Mouse (Mus musculus) forelimb bud, embryonic 11.5 days (tissue): ENCODE results near the gene Gsn.

ENCODE experiments used
- DNase-seq: peaks from one replicate; pipeline ENCODE4 v3.0.0-alpha.2; 2012; ENCODE audit warnings: low read depth, low spot score

The Gsn gene

DNA sequence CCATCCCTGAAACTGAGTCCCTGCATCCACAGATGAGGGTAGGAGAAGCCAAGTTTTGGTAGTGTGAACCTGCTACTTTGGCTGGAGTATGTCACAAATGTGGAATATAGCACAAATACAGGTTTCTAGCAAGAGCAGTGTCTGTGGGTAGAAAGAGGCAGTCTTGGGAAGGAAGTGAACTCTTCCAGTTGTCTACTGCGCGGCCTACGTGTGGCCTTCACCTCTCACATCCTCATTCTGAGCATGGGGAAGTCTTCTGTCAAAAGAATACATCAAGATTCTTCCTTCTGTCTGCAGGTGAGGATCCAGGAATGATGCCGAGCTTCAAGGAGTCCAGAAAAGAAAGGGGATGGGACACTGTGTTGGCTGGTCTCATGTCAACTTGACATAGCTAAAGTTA, 2.4 kb upstream of the Gsn start:
- no peak for DNase-seq

DNA sequence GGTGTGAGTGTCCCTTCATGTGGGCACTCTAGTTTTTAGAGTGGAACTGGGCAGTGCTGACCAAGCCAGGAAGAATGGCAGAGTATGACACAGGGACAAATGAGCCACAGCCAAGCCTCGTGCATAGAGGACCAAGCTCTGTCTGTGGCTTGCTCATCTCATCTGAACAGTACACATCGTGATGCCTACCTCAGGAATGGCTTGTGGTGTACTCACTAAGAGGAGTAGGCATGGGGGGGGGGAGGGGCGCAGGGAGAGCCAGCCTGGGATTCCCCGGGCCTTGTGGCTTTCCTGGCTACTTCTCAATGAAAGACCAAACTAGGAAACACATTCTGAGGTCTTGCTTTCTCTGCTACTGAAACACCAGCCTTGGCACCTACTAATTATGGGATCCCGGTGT, 1.2 kb upstream of the Gsn start:
- DNase-seq = no peak

DNA sequence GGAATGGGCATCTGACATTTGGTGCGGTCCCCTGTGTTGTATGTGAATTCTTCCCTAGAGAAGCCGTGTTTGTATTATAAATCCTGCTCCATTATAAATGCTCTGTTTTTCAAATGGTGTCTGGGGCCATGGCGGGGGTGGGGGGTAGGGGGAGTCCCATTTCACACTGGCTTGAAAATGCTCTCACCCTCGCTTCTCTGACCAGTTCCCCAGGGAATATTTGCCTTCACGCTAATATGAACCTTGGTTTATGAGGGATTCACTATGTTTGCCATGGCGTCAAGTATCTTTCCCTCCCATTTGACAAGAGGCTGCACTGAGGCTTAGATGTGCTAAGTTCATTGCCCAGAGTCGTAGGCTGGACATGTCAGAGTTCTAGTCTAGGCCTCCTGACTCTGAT, 718 bp upstream of the Gsn start:
- DNase-seq = no peak

DNA sequence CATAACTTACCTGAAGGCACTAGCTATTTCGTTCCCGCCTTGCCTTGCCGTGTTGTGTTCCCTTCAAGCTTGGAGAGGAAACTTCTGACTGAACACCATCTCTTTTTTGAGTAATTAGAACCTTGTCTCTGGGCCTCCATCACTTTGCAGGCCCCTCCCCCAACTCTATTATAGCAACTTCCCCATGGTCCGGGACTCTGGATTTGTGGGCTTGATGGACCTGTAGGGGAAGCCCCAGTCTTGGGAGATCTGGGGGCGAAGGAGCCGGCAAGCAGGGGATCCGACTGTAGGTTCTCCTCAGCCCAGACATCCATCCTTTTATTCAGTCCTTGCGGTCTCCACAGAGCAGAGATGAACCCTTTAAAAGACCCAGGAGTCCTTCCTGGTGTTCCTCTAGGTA, 752 bp downstream of the Gsn start:
- DNase-seq = no peak

DNA sequence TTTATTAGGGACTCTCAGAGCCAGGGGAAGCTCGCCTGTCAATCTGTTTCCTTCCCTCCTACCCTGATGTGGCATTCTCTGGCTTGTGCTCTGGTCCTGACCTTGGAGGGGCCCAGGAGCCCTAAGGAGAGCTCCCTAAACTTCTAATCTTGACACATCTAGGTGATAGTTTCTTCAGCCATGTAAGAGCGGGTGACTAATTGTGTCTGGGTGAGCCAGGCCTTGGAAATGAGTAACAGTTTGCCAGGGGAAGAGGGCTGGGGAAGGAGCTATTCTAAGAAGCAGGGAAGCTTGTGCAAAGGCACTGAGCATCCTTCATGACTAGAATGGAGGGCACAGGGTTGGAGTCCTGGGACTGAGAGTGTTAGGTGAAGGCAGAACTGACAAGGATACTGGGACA, 1.7 kb downstream of the Gsn start:
- DNase-seq = no peak

DNA sequence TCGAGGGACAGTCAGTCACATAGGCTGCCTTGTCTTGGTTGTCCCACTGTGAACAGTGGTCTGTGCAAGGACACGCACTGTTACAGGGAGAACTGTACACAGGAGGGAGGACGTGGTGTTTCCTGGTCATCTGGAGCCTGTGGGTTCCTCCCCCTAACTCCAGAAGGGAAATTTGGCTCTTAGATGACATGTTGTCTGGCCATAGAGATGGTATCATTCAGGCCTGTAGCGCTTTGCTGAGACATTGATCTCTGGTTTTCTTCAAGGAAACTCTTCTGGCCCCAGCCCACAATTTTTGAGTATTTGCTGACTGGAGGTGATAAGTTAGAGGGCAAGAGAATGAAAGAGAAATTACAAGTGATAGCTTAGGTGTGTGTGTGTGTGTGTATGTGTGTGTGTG, 2.4 kb downstream of the Gsn start:
- no peak for DNase-seq

DNA sequence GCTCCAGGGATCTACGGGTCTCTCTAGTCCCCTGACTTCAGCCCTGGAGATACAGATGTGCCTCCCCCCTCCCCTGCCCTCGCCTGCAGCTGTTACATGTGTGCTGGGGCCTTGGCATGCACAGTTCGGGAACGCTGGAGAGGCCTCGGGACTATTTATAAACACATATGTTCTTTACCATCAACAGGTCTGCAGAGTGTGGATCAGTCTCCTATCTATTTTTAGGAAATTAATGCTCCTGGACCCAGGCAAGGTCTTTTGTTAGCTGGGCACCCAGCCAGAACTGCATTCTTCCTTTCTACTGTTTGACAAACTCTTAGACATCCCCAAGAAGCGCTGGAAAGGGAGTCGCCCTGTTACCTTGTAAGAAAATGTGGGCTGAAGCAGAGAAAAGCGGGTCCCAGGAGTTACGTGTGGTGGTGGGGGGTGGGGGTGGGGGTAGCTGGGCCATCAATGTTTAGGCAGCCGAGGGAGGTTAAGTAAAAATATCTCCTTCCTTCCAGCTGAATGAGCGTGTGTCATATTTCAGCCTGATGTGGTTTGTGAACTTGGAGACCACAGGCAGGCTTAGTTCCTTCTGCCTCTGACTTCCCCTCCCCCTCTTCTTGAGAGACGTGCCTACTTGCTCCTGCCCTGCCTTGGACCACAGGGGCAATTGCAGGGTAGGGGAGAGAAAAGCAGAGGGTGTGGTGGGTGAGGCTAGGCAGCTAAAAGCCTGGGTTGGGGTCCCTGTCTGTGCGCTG, 3.3 kb downstream of the Gsn start:
- DNase-seq = no peak

DNA sequence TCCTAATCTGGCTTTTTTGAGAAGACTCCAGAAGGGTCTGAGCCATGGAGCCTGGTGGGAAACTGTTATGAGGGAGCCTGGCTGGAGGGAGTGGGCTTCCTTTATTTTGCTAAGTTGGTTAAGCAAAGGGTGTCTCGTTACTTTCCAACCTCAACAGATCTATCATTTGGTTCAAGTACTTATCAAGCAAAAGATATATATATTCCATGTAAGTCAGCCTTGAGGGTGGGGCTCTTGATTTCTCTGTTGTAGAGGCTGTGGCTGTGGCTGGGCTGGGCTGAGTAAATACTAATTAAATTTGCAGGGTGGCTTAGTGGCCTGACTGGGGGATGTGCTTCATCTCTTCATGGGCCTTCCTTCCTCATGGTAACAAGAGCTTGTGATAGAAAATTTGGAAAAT, 4.1 kb downstream of the Gsn start:
- DNase-seq = no peak

DNA sequence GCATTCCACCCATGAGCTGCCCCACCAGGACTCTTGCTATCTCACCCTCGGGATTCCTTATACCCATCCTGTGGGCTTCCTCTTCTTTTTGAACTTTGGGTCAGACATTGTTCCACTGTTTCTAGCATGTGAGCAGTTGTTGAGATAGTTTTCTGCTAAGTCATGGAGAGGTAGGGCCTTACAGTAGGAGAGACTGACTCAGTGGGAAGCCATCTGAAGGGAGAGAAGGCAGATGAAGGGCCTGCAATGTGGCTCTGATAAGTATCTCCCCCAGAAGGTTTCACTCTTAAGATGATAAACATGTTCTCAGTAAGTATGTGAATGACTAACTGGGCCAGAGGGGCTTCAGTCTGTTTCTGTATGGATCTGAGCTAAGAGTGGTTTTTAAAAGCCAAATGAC, 7.9 kb downstream of the Gsn start:
- DNase-seq = no peak

DNA sequence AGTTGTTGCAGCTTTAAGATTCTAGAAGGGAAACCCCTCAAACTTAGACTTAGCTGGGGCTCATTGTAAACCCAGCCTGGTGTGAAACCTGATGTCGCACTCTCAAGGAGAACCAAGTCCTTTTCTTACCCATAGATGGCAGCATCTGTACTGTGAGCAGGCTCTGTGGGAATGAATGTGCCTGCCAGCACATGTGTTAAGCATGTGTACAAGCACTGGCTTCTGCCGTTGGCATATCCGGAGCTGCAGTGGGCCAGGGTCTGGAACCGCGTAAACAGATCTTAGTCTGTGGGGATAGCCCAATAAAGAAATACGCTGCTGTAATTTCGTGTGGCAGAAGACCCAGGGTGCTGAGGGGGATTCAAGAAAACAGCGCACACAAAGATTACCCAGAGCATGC, 9.1 kb downstream of the Gsn start:
- peak; percentile 87 for DNase-seq

DNA sequence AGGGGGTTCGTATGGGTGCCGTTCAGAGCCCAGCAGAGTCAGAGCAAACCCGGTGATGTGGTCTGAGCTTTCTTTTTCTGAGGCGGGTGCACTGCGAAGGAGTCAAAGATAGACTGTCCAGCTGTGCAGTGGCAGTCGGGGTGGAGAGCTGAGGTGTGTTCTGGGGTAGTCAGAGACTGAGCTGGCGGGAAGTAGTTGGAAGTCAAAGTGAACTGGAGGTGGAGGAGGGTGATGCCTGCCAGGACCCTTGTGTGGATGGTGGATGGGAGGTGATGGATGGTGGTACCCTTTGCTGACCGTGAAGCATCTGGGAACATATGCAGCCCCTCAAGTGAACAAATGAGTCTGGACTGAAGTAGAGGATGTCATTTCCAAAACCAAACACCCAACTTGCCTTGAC, 9.6 kb downstream of the Gsn start:
- DNase-seq = no peak

DNA sequence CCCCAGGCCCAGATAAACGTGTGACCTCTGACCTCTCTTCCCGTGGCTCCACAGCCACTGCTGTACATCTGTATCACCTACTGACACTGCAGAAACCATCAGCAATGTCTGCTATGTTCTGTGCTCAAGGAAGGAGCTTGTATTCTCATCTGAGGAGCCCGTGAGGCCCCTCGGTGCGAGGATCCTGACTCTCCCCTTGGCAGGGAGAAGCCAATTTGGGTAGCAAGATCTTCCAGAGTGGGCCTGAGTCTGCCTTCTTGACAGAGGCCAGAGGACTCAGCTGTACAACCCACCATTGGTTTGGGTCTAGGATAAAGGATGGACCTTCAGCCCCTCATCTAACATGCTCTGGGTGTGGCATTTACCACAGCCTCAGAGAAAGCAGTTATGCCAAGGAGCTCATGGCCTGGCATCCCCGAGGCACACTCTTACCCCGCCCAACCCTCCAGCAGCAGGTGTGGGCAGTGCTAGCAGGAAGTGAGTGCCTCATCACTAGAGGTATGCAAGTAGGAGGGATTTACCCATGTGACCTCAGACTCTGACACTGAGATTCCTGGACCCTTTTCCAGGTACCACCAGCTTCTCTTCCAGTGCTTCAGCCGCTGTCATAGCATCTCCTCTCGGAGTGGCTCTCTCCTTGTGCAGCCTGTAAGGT, 10.2 kb downstream of the Gsn start:
- DNase-seq = no peak

DNA sequence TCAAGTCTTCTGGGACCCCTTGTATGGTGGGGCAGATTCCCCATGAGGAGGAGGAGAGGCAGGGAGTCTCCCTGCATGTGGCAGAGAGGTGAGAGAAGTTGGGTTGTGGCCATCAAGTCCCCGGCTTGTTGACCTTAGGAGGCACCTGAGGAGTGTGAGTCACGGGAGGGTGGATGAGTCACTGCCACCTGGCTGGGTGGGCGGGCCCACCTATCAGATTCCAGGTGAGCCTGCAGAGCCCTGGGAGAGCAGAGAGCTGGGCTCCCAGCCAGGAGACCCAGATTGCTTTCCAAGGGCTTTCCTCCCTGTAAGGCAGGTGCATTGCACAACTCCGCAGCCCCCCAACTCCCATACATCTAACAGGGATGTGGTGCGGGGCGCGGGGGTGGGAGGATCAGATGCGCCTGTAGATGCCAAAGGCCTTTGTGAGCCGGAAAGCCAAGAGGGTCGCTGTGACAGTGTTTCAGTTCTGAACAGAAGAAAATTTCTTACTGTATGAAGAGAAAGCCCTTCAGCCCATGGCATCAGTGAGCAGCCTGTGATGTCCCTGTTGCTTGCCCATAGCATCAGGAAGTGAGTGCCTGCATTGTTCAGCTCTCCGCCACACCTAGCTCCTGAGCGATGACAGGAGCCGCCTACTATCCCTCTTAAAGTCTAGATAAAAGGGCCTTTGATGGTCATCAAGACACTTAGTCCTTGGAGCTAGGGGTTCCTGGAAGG, 11.1 kb downstream of the Gsn start:
- no peak for DNase-seq

DNA sequence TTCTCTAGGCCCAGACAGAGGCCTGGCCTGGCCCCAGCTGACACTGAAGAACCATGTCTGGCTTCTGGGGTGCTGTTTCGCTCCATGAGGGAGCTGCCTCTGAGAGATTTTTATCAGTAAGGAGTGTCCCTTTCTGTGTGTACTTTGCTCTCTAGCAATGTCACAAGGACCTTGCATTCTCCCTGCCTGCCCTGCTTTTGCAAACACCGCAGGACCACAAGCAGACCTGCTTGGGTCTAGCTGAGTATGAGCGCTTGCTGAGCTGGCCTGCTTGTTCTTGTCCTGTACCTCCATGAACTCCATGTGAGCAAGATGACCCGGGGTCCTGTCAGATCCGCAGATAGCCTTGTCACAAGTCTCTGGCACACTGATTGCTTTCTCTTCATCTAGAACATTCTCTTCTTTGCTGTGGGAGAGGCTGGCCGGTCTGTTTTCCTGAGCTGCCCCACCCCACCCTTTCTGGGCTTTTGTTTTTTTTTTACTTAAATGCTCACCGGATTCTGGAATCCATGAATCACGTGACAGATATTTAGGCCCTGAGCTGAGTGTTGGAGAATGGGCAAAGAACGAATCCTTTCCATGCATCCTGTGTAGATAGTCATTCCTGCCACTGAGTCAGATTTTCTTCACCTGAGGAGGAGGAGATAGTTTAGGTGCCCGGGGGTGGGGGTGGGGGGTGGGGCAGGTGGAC, 11.8 kb downstream of the Gsn start:
- no peak for DNase-seq

DNA sequence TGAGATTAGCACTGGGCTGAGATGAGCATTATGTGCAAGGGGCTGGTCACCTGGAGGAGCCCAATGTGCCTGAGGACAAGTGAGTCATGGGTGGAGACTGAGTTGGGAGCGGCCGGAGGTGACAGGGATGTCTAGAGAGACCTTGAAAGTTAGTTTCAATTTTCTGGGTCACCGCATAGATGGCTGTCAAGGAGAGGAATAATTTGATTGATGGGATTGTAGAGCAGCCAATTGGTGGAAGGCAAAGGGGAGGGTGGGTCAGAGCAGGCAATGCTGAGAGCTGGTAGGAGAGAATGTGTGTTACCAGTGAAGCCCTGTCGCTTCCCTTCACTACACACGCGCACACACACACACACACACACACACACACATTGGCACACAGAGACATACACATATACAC, 13.0 kb downstream of the Gsn start:
- DNase-seq = no peak

DNA sequence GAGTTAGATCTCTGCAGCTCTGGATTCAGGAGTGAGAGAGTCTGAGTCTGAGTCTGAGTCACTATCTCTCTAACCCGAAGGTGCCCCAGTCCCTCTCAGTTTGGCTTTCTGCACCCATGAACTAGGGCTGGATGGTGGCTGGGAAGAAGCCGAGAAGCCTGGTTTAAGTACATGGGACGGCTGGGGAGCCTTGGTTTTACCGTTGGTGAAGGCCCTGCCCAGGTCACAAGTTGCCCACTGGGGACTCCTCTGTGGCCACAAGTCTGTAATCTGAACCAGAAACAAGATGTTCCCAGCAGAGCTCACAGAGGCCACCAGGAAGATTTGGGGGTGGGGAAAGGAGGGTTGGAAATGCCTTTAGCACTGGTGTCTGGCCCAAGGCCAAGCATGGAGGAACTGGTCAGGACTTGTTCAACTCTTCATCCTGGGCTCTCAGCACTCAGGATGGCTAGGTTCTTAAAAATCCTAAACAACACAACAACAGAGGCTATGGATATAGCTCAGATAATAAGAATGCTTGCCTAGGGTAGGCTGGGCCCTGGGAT, 13.6 kb downstream of the Gsn start:
- DNase-seq = no peak

DNA sequence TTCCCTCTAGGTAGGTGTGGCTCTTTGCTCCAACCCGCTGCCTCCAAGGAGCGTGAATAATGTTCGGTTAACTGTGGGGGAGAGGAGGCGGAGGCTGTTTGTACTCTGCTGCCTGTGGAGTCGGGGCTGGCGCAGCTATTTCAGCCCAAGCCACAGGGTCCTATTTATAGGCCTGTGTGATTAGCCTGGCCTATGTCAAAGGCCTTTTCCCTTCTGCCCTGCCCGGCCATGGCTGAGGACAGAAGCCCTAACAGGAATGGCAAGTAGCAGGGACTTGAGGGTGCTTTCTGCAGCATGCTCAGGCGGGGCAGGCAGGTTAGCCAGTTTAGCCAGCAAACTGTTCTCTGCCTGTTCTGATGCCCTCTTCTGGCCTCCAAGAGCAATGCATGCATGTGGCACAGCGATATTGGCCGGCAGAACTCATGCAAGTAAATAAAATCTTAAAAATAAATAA, 14.4 kb downstream of the Gsn start:
- peak; percentile 62 for DNase-seq

DNA sequence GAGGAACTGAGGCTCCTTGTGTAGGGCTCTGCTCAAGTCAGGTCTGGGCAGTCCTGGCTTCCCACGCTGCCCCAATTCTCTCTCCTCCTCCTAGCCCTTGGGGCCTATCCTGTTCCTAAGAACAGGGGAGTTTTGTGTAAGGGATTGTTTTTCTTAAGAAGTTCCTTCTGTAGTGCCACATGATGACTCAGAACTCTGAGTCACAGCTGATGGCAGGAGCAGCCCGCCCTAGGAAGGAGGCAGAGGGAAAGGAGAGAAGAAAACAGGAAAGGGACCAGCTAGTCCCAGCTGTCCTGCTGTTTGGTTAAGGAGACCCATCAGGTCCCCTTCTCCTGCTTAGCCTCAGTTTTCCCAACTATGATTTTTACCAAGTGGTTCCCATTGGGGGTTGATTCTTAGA, 15.6 kb downstream of the Gsn start:
- DNase-seq = no peak

DNA sequence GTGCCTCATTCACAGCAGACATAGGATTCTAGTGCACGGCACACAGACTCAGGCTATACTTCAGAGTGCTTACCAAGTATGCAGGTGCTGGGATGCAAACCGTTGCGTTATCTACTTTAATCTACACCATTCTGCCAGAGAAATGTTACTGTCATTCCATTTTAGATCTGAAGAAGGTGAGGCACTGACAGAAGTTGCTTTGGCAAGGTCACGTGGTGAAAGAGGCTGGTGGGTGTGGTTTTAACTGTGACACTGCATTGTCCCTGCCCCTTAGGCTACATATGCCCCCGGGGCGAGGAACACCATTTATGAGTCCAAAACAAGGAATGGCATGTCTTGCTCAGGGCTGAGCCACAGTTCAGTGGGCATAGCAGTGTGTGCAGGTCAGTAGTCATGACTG, 16.7 kb downstream of the Gsn start:
- DNase-seq = no peak

DNA sequence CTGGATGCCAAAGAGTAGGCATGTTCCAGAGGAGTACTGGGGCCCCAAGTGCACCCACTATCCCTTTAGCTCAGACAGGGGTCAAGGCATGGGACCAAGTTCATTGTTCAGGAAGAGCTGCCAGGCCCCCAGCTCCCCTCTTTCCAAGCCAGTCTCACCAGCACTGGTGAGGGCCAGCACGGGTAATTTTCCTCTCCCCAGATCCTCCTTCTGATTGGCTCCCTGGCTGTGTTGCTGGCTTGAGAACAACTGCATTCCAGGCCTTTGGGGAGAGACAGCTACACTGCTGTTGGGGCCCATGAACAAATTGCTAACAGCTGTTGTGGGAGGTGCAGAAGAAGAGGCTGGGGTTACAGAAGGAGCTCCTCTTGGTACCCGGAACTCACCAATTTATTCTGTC, 17.4 kb downstream of the Gsn start:
- DNase-seq = peak; percentile 54

DNA sequence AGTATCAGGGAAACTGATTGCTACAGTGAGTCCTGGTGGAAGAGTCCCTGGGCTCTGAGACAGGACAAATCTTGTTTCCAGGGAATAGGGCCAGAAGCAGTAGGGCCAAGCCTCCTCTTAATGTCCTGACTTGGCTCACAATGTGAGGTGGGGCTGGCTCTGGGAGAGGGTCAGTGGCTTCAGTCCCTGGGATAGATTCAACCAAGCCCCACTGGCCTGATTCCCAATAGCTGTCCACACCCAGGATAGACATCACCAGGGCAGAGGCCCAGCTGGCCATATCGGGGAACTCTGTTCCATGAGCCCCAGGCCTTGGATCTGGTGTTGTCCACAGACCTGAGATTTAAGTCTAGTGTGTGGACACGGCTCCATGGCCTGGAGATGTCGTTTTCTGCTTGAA, 21.5 kb downstream of the Gsn start:
- DNase-seq = no peak
